Mouse (Mus musculus) ES-Bruce4 (cell line): ENCODE measurements around the gene Stn1.

Experiments used
- CTCF ChIP-seq: IDR thresholded peaks from one replicate; pipeline ENCODE4 v1.8.1; 2011; ENCODE audit warnings: low read depth, low read length
- EP300 ChIP-seq: IDR thresholded peaks from 2 replicates; pipeline ENCODE4 v1.6.1; 2011; ENCODE audit warnings: low read depth, low read length; ENCODE audit not compliant: insufficient read depth
- POLR2A ChIP-seq: IDR thresholded peaks from one replicate; pipeline ENCODE4 v1.8.1; 2011; ENCODE audit warnings: low read length; ENCODE audit not compliant: insufficient read depth

- peak; percentile 19 for TF ChIP-seq CTCF
- no peak for TF ChIP-seq POLR2A
- TF ChIP-seq EP300, result no peak
These were observed 75.5 kb downstream of the Stn1 start for GRCm38 (mm10) chr19:47461838-47462237.
